Mouse (Mus musculus): ENCODE data around the gene Spon1.

DNA sequence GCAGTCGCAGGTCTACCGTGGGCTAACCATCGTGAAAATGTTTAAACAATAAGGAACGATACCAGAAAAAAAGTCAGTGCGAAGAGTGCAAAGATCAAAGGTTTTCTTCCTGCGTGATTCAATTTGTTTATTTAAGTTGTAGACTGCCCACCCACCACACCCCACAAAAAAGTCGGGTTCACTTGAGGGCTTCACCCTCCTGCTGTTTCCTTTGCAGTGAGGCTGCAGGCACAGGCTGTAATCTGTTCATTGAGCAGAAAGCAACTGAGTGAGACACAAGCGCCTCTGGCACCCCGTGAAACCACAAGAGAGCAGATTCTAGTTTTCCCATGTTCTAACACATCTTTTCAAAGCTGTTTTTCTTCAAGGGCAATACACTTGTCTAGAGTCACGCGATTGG lies 322.2 kb downstream of the Spon1 start:
- TF ChIP-seq CTCF (IDR thresholded peaks at IDR 0.05; ENCODE audit: low read depth) (no peak), EP300 (optimal IDR thresholded peaks at IDR 0.05) (no peak)
